Mouse (Mus musculus) embryonic facial prominence, embryonic 13.5 days (tissue): ENCODE measurements at regions not wholly inside any gene's neighbourhood (a gene's known extent, or its start where the extent isn't known, plus 50 kb on each side); places are given as distances from the start of the nearest gene placed in this dataset.

Source experiments
- ATAC-seq: fragments of 200-750 bp; cut with Nextera tagmentation; 2 replicates; pipeline ENCODE4 v1.8.0; 2017; ENCODE audit warnings: low read depth; ENCODE audit not compliant: insufficient number of reproducible peaks, insufficient read depth, low FRiP score, low TSS enrichment
- H3K27ac ChIP-seq: fragments of 300-500 bp; sonication (generic); 2 replicates; pipeline ENCODE4 v1.5.1; 2015; ENCODE audit warnings: moderate library complexity, mild to moderate bottlenecking, inconsistent platforms
- H3K27me3 ChIP-seq: fragments of 300-500 bp; sonication (generic); 2 replicates; pipeline ENCODE4 v1.6.1; 2015; ENCODE audit warnings: mild to moderate bottlenecking, inconsistent platforms
- H3K36me3 ChIP-seq: fragments of 300-500 bp; sonication (generic); 2 replicates; pipeline ENCODE4 v1.6.1; 2015; ENCODE audit warnings: mild to moderate bottlenecking, inconsistent platforms
- H3K4me1 ChIP-seq: fragments of 300-500 bp; sonication (generic); 2 replicates; pipeline ENCODE4 v1.6.1; 2015; ENCODE audit warnings: inconsistent platforms
- H3K4me2 ChIP-seq: fragments of 300-500 bp; sonication (generic); 2 replicates; pipeline ENCODE4 v1.6.1; 2015; ENCODE audit warnings: moderate library complexity, mild to moderate bottlenecking, inconsistent platforms
- H3K4me3 ChIP-seq: fragments of 300-500 bp; sonication (generic); 2 replicates; pipeline ENCODE4 v1.5.1; 2015; ENCODE audit warnings: mild to moderate bottlenecking, inconsistent platforms
- H3K9ac ChIP-seq: fragments of 300-500 bp; sonication (generic); 2 replicates; pipeline ENCODE4 v1.6.1; 2015; ENCODE audit warnings: mild to moderate bottlenecking, inconsistent platforms
- H3K9me3 ChIP-seq: fragments of 300-500 bp; sonication (generic); 2 replicates; pipeline ENCODE4 v1.6.1; 2016; ENCODE audit warnings: inconsistent platforms
- WGBS: fragments of 180-500 bp; shearing (Covaris S2); methylation state at CpG from one replicate; pipeline ENCODE4 v1.1.7; 2015; ENCODE audit warnings: mixed read lengths; 5-methylcytosine and 5-hydroxymethylcytosine counted together

DNA sequence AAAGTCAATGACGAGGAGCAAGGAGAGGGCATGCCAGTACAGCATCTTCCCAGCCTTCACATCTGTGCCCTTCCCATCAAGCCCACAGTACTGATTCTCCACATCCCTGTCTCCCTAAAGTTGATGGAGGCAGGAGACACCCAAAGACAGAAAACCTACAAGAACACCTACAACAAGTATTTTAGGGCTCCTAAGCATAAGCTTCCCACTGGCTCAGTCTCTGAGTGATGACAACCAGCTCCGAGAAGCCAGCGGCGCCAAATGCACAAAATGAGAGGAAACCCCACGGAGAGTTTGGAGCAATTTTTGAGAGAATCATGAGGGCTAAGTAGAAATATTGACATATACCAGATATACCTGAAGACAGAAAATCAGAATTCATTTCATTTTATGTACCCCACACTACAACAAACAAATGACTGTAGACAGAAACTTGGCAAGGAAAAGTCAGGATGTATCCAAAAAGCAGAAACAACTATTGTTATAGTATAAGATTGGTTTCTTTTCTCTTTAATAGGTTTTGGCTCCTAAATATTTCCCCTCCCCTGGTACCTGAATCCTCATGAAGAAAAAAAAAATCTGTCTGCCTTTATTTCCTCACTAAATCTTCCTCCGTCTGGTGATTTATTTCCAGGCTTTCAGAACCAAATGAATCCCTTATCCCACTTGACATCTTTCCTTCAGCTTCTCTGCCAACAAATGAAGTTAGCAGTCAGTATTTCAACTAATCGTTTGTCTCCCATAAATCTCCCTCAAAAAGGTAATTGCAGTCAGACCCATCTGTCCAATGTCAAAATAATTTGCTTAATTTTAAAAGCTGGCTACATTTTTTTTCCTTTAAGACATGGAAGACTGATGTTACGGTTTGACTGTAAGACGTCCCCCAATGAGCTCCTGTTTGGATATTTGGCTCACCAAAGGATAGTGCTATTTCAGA is 102.0 kb downstream of the Actbl2 start:
- Histone ChIP-seq H3K4me2 (no peak overlapping the region), H3K4me3 (no peak overlapping the region), H3K9ac (no peak overlapping the region), H3K27ac (no peak overlapping the region), H3K36me3 (no peaks in the 10 kb centered on the region), H3K9me3 (no peaks in the 10 kb centered on the region), H3K27me3 (no peaks in the 10 kb centered on the region), H3K4me1 (no peaks in the 10 kb centered on the region)
- ATAC-seq: no peak
- WGBS: 68% methylated on average over 9 of the region's 9 CpGs

DNA sequence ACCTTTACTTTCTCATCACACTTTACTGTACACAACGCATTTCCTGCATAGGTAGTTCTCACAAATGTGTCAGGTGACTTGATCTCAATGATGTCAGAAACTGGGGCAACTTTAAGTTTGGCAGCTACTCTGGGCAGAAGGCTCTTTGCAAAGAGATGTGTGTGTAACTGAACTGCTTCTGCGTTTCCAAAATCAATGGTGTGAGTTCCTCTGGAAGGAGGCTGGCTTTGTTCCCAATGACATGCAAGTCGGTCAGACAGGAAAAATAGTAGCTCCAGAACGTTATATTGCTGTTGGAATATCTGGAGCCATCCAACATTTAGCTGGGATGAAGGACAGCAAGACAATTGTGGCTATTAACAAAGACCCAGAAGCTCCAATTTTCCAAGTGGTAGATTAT is 106.6 kb downstream of the Actbl2 start:
- Histone ChIP-seq H3K4me3 (no peak overlapping the region), H3K4me2 (no peak overlapping the region), H3K27ac (no peak overlapping the region), H3K4me1 (no peaks in the 10 kb centered on the region), H3K27me3 (no peaks in the 10 kb centered on the region), H3K36me3 (no peaks in the 10 kb centered on the region), H3K9me3 (0 out of 2 replicates have a peak, but pooled peaks cover 4% of the 10 kb centered on the region), H3K9ac (no peak overlapping the region)
- 82% methylated on average over 4 of the region's 4 CpGs for WGBS
- no peak for ATAC-seq

DNA sequence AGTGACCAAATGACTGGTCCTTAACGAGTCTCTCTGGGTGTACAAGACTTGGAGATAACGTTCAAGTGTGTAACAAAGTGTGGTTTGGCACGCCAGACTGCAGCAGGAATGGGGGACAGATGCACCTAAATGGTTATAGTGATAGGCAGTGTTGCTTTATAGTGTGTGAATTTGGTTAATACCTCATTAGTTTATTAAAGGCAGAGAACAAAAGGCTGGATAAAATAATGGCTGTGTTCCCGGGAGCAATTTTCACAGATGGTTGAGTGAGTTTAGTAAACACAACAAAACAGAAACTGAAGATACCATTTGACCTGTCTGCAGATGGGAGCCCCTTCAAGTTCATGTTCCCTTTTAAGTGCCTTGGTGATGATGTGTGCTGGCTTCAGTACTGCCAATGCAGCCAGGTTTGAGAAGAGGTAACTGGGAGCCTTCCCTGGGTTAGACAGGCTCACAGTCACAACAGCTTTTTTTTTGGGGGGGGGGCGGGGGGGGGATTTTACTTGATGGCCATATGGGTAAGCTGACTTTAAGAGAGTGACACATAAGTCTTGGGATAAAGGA is 108.4 kb downstream of the Actbl2 start:
- H3K9ac ChIP-seq: no peak overlapping the region
- no peak overlapping the region for H3K4me3 ChIP-seq
- H3K36me3 ChIP-seq: no peaks in the 10 kb centered on the region
- 0 out of 2 replicates have a peak, but pooled peaks cover 4% of the 10 kb centered on the region for H3K9me3 ChIP-seq
- no peak for ATAC-seq
- H3K27ac ChIP-seq: no peak overlapping the region
- 68% methylated on average over 5 of the region's 5 CpGs for WGBS
- H3K4me2 ChIP-seq: no peak overlapping the region
- H3K27me3 ChIP-seq: no peaks in the 10 kb centered on the region
- no peaks in the 10 kb centered on the region for H3K4me1 ChIP-seq

DNA sequence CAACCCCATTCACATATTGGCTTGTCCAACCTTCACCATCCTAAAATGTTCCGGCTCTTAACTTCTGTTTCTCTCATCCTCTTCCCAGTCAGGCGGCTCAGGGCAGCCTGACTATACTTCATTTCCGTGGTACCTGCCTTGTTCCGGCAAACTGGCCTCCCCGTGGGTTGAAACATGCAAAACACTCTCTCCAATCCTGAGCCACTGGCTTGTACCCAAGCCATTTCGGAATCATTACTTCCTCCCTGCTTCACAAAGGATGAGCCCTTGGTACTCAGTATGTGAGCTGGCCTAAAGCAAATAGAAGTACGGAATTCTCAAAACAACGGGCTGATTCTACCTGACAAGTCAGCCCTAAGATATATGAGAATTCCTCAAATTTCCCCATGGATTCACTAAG is 112.1 kb downstream of the Actbl2 start:
- no peaks in the 10 kb centered on the region for H3K4me1 ChIP-seq
- 90% methylated on average over 8 of the region's 8 CpGs for WGBS
- H3K27me3 ChIP-seq: no peaks in the 10 kb centered on the region
- H3K9me3 ChIP-seq: 0 out of 2 replicates have a peak, but pooled peaks cover 4% of the 10 kb centered on the region
- H3K27ac ChIP-seq: no peak overlapping the region
- no peaks in the 10 kb centered on the region for H3K36me3 ChIP-seq
- ATAC-seq: no peak
- H3K4me3 ChIP-seq: no peak overlapping the region
- no peak overlapping the region for H3K9ac ChIP-seq
- no peak overlapping the region for H3K4me2 ChIP-seq

DNA sequence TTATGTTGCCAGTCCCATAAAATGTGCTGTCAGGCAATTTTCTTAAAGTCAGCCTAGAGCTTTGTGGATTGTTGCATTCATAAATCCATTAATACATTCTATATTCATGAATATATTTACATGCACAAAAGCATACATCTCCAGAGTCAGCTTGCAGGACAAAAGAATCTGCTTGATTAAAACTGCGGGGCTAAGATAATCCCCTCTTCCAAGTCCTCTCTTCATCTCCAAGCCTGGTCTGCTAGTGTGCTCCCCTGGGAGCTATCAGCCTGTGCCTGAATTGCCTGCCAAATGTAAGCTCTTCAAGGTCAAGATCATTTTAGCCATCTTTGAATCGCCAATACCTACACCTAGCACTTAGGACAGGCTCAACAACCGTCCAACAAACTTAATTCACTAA is 112.8 kb downstream of the Actbl2 start:
- H3K4me2 ChIP-seq: no peak overlapping the region
- WGBS: 54% methylated on average over 3 of the region's 3 CpGs

DNA sequence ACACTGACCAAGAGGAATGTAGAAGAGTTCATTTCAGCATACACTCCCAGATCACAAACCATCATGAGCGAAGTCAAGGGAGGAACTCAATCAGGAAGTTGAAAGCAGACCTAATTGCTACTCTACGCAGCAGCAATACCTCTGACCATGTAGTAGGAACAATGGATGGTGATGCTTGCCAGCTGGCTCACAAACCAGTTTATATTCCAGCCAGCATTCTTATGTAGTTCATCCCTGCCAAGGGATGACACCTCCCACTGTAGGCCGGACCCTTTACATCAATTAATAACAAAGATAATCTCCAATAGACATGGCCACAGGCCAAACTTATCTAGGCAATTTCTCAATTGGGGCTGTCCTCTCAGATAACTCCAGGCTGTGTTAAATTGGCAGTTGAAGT is 115.1 kb downstream of the Actbl2 start:
- Histone ChIP-seq H3K4me1 (no peaks in the 10 kb centered on the region), H3K9ac (no peak overlapping the region), H3K36me3 (no peaks in the 10 kb centered on the region), H3K27me3 (no peaks in the 10 kb centered on the region), H3K9me3 (0 out of 2 replicates have a peak, but pooled peaks cover 4% of the 10 kb centered on the region), H3K4me3 (no peak overlapping the region), H3K4me2 (no peak overlapping the region), H3K27ac (no peak overlapping the region)
- ATAC-seq: no peak
- 80% methylated on average over 3 of the region's 3 CpGs for WGBS

More for the DNA sequence above, 112.8 kb downstream of the Actbl2 start:
- no peak for ATAC-seq
- H3K27me3 ChIP-seq: no peaks in the 10 kb centered on the region
- 0 out of 2 replicates have a peak, but pooled peaks cover 4% of the 10 kb centered on the region for H3K9me3 ChIP-seq
- no peak overlapping the region for H3K9ac ChIP-seq
- H3K27ac ChIP-seq: no peak overlapping the region
- no peak overlapping the region for H3K4me3 ChIP-seq
- H3K36me3 ChIP-seq: no peaks in the 10 kb centered on the region
- H3K4me1 ChIP-seq: no peaks in the 10 kb centered on the region

DNA sequence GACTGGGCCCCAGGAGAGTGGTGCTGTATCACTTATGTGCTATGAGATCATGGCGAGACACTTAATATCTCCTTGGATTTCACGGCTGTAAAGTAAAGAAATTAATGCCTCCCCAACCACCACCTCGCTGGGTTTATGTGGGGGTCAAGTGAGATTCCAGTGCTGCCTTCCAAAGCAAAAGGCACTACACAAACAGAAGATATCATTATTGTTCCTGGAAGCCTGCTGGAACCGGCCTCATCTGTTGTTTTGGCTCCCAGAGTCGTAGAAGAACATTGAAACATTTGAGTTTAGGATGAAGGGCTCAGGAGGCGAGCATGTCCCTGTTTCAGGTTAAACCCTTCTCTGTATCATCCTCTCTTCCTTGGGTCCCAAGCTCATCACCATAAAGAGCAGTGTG is 116.6 kb downstream of the Gpbp1 start:
- no peak for ATAC-seq
- Histone ChIP-seq H3K27me3 (no peaks in the 10 kb centered on the region), H3K4me1 (no peaks in the 10 kb centered on the region), H3K36me3 (no peaks in the 10 kb centered on the region), H3K27ac (no peak overlapping the region), H3K4me3 (no peak overlapping the region), H3K9ac (no peak overlapping the region), H3K4me2 (no peak overlapping the region), H3K9me3 (peaks cover 3% of the 10 kb centered on the region; the same call in 1 of the 2 replicates)
- 67% methylated on average over 6 of the region's 6 CpGs for WGBS

DNA sequence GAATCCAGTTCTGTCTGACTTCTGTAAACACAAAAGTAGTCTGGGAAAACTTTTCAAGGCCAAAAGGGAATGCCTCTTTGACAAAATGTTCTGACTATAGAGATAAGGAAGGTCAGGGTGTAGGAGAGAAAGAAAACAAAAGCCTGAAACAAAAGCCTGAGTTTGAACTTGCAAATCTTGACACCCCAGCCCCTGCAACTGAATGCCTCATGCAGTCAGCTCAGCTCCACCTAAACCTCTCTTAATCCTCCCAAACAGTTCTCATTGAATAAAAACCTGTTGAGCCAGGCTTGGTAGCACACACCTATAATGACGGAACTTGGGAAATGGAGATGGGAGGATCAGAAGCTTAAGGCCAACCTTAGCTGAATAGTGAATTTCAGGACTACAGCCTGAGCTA is 116.1 kb downstream of the Gpbp1 start:
- Histone ChIP-seq H3K36me3 (no peaks in the 10 kb centered on the region), H3K27me3 (no peaks in the 10 kb centered on the region), H3K9ac (no peak overlapping the region), H3K4me3 (no peak overlapping the region), H3K4me1 (no peaks in the 10 kb centered on the region), H3K27ac (no peak overlapping the region), H3K4me2 (no peak overlapping the region), H3K9me3 (peaks cover 3% of the 10 kb centered on the region; the same call in 1 of the 2 replicates)
- 65% methylated on average over 1 of the region's 1 CpGs for WGBS
- ATAC-seq: no peak
